Mouse (Mus musculus): Measurements from ENCODE around the gene 6430571L13Rik. TPM values are rescaled to one million over a fixed set of nuclear protein-coding genes. Genes with fewer than 3 reads are reported as not detected.

The 6430571L13Rik gene
- polyA plus RNA-seq (2015; fragmentation: Nextera tagmentation; extraction: Ambion mirVana), result 10.2 and 11.2 TPM in 2 replicates

GRCm38 (mm10) chr9:107340267-107340859 lies at the start of gene 6430571L13Rik:
Gene 6430571L13Rik (plus strand): TSS chr9:107340602.
- peak; percentile 92 for ATAC-seq

GRCm38 (mm10) chr9:107290897-107291296 lies 49.5 kb upstream of the 6430571L13Rik start:
- WGBS, result 28% methylated on average over 10 of the region's 10 CpGs
- Histone ChIP-seq H3K36me3 (ENCODE audit: control insufficient read depth, insufficient read depth, low read length) (no peaks in the 10 kb centered on the region), H3K27me3 (ENCODE audit: control insufficient read depth, insufficient read depth, low read depth, low read length) (peaks cover 14% of the 10 kb centered on the region), H3K9ac (ENCODE audit: low read depth, low read length) (no peak overlapping the region), H3K4me1 (ENCODE audit: control insufficient read depth, insufficient read depth, low read length) (peaks cover 8% of the 10 kb centered on the region), H3K27ac (ENCODE audit: low read length) (no peak overlapping the region), H3K4me2 (ENCODE audit: low read length) (no peak overlapping the region), H3K9me3 (replicated peaks; ENCODE audit: control insufficient read depth, low read length, poor library complexity, severe bottlenecking) (no peaks in the 10 kb centered on the region), H3K4me3 (ENCODE audit: low read depth, low read length) (no peak overlapping the region)
- ATAC-seq, result peak; percentile 27; the same call in 1 of the 2 replicates

More at GRCm38 (mm10) chr9:107340267-107340859, at the start of gene 6430571L13Rik:
- Histone ChIP-seq H3K4me2 (ENCODE audit: low read length) (peak within 1 kb of the TSS; percentile 67), H3K4me3 (ENCODE audit: low read depth, low read length) (peak within 1 kb of the TSS; percentile 76), H3K4me1 (ENCODE audit: control insufficient read depth, insufficient read depth, low read length) (peaks cover 21% of the 10 kb centered on the region), H3K9ac (ENCODE audit: low read depth, low read length) (peak within 1 kb of the TSS; percentile 87), H3K36me3 (ENCODE audit: control insufficient read depth, insufficient read depth, low read length) (no peaks in the 10 kb centered on the region), H3K9me3 (replicated peaks; ENCODE audit: control insufficient read depth, low read length, poor library complexity, severe bottlenecking) (no peaks in the 10 kb centered on the region), H3K27ac (ENCODE audit: low read length) (peak within 1 kb of the TSS; percentile 84), H3K27me3 (ENCODE audit: control insufficient read depth, insufficient read depth, low read depth, low read length) (no peaks in the 10 kb centered on the region)
- WGBS, result under 1% methylated on average over 34 of the region's 34 CpGs

GRCm38 (mm10) chr9:107294249-107294648 lies 46.2 kb upstream of the 6430571L13Rik start:
- H3K4me3 ChIP-seq (ENCODE audit: low read depth, low read length), result no peak overlapping the region
- no peaks in the 10 kb centered on the region for H3K9me3 ChIP-seq (replicated peaks; ENCODE audit: control insufficient read depth, low read length, poor library complexity, severe bottlenecking)
- no peak overlapping the region for H3K27ac ChIP-seq (ENCODE audit: low read length)
- WGBS, result 8% methylated on average over 6 of the region's 6 CpGs
- H3K4me1 ChIP-seq (ENCODE audit: control insufficient read depth, insufficient read depth, low read length), result peaks cover 12% of the 10 kb centered on the region
- no peak overlapping the region for H3K9ac ChIP-seq (ENCODE audit: low read depth, low read length)
- H3K36me3 ChIP-seq (ENCODE audit: control insufficient read depth, insufficient read depth, low read length), result no peaks in the 10 kb centered on the region
- H3K4me2 ChIP-seq (ENCODE audit: low read length), result no peak overlapping the region
- H3K27me3 ChIP-seq (ENCODE audit: control insufficient read depth, insufficient read depth, low read depth, low read length), result peaks cover 6% of the 10 kb centered on the region; the same call in 1 of the 2 replicates
- no peak for ATAC-seq

GRCm38 (mm10) chr9:107295616-107296015 lies 44.8 kb upstream of the 6430571L13Rik start:
- Histone ChIP-seq H3K9me3 (replicated peaks; ENCODE audit: control insufficient read depth, low read length, poor library complexity, severe bottlenecking) (no peaks in the 10 kb centered on the region), H3K27me3 (ENCODE audit: control insufficient read depth, insufficient read depth, low read depth, low read length) (peaks cover 6% of the 10 kb centered on the region; the same call in 1 of the 2 replicates), H3K27ac (ENCODE audit: low read length) (no peak overlapping the region), H3K9ac (ENCODE audit: low read depth, low read length) (no peak overlapping the region), H3K36me3 (ENCODE audit: control insufficient read depth, insufficient read depth, low read length) (no peaks in the 10 kb centered on the region), H3K4me2 (ENCODE audit: low read length) (peak overlapping the region; percentile 81), H3K4me3 (ENCODE audit: low read depth, low read length) (no peak overlapping the region), H3K4me1 (ENCODE audit: control insufficient read depth, insufficient read depth, low read length) (peaks cover 7% of the 10 kb centered on the region; the same call in 1 of the 2 replicates)
- 79% methylated on average over 4 of the region's 4 CpGs for WGBS
- no peak for ATAC-seq

GRCm38 (mm10) chr9:107296016-107296040 lies 44.6 kb upstream of the 6430571L13Rik start, which contains the start of gene Cish:
Gene Cish (plus strand): TSS chr9:107296026.
- H3K27me3 ChIP-seq (ENCODE audit: control insufficient read depth, insufficient read depth, low read depth, low read length), result peaks cover 6% of the 10 kb centered on the region; the same call in 1 of the 2 replicates
- no peak for ATAC-seq
- no peaks in the 10 kb centered on the region for H3K36me3 ChIP-seq (ENCODE audit: control insufficient read depth, insufficient read depth, low read length)
- peak within 1 kb of the TSS; percentile 12; the same call in 1 of the 2 replicates for H3K27ac ChIP-seq (ENCODE audit: low read length)
- peak within 1 kb of the TSS; percentile 81 for H3K4me2 ChIP-seq (ENCODE audit: low read length)
- peak within 1 kb of the TSS; percentile 72 for H3K9ac ChIP-seq (ENCODE audit: low read depth, low read length)
- H3K4me3 ChIP-seq (ENCODE audit: low read depth, low read length), result peak within 1 kb of the TSS; percentile 73
- no peaks in the 10 kb centered on the region for H3K9me3 ChIP-seq (replicated peaks; ENCODE audit: control insufficient read depth, low read length, poor library complexity, severe bottlenecking)
- peaks cover 7% of the 10 kb centered on the region; the same call in 1 of the 2 replicates for H3K4me1 ChIP-seq (ENCODE audit: control insufficient read depth, insufficient read depth, low read length)

- WGBS, result 12% methylated on average over 12 of the region's 14 CpGs
- Histone ChIP-seq H3K4me3 (ENCODE audit: low read depth, low read length) (peak overlapping the region; percentile 73), H3K9me3 (replicated peaks; ENCODE audit: control insufficient read depth, low read length, poor library complexity, severe bottlenecking) (no peaks in the 10 kb centered on the region), H3K9ac (ENCODE audit: low read depth, low read length) (peak overlapping the region; percentile 52), H3K27me3 (ENCODE audit: control insufficient read depth, insufficient read depth, low read depth, low read length) (peaks cover 6% of the 10 kb centered on the region; the same call in 1 of the 2 replicates), H3K36me3 (ENCODE audit: control insufficient read depth, insufficient read depth, low read length) (0 out of 2 replicates have a peak, but pooled peaks cover under 1% of the 10 kb centered on the region), H3K4me2 (ENCODE audit: low read length) (peak overlapping the region; percentile 81), H3K4me1 (ENCODE audit: control insufficient read depth, insufficient read depth, low read length) (peaks cover 7% of the 10 kb centered on the region; the same call in 1 of the 2 replicates), H3K27ac (ENCODE audit: low read length) (no peak overlapping the region)
- ATAC-seq, result 0 out of 2 replicates have a peak, but pooled peaks have one; percentile 33
Observed at GRCm38 (mm10) chr9:107296041-107296440, 44.4 kb upstream of the 6430571L13Rik start.

- peaks cover 7% of the 10 kb centered on the region; the same call in 1 of the 2 replicates for H3K4me1 ChIP-seq (ENCODE audit: control insufficient read depth, insufficient read depth, low read length)
- peak overlapping the region; percentile 72 for H3K9ac ChIP-seq (ENCODE audit: low read depth, low read length)
- 0 out of 2 replicates have a peak, but pooled peaks cover 2% of the 10 kb centered on the region for H3K36me3 ChIP-seq (ENCODE audit: control insufficient read depth, insufficient read depth, low read length)
- H3K27me3 ChIP-seq (ENCODE audit: control insufficient read depth, insufficient read depth, low read depth, low read length), result peaks cover 6% of the 10 kb centered on the region; the same call in 1 of the 2 replicates
- peak overlapping the region; percentile 81 for H3K4me2 ChIP-seq (ENCODE audit: low read length)
- H3K4me3 ChIP-seq (ENCODE audit: low read depth, low read length), result peak overlapping the region; percentile 73
- ATAC-seq, result peak; percentile 97
- H3K9me3 ChIP-seq (replicated peaks; ENCODE audit: control insufficient read depth, low read length, poor library complexity, severe bottlenecking), result no peaks in the 10 kb centered on the region
- under 1% methylated on average over 31 of the region's 31 CpGs for WGBS
- H3K27ac ChIP-seq (ENCODE audit: low read length), result peak overlapping the region; percentile 12; the same call in 1 of the 2 replicates
Observed at GRCm38 (mm10) chr9:107296501-107296965, 43.9 kb upstream of the 6430571L13Rik start.

- peak; percentile 27; the same call in 1 of the 2 replicates for ATAC-seq
- 0 out of 2 replicates have a peak, but pooled peaks cover 2% of the 10 kb centered on the region for H3K36me3 ChIP-seq (ENCODE audit: control insufficient read depth, insufficient read depth, low read length)
- H3K4me1 ChIP-seq (ENCODE audit: control insufficient read depth, insufficient read depth, low read length), result peaks cover 7% of the 10 kb centered on the region; the same call in 1 of the 2 replicates
- peaks cover 6% of the 10 kb centered on the region; the same call in 1 of the 2 replicates for H3K27me3 ChIP-seq (ENCODE audit: control insufficient read depth, insufficient read depth, low read depth, low read length)
- H3K9ac ChIP-seq (ENCODE audit: low read depth, low read length), result peak overlapping the region; percentile 72
- no peak overlapping the region for H3K27ac ChIP-seq (ENCODE audit: low read length)
- no peaks in the 10 kb centered on the region for H3K9me3 ChIP-seq (replicated peaks; ENCODE audit: control insufficient read depth, low read length, poor library complexity, severe bottlenecking)
- H3K4me2 ChIP-seq (ENCODE audit: low read length), result peak overlapping the region; percentile 81
- 10% methylated on average over 16 of the region's 16 CpGs for WGBS
- H3K4me3 ChIP-seq (ENCODE audit: low read depth, low read length), result peak overlapping the region; percentile 73
Observed at GRCm38 (mm10) chr9:107297059-107297458, 43.3 kb upstream of the 6430571L13Rik start.

- H3K9me3 ChIP-seq (replicated peaks; ENCODE audit: control insufficient read depth, low read length, poor library complexity, severe bottlenecking), result no peaks in the 10 kb centered on the region
- H3K4me2 ChIP-seq (ENCODE audit: low read length), result peak overlapping the region; percentile 81
- no peak overlapping the region for H3K27ac ChIP-seq (ENCODE audit: low read length)
- H3K9ac ChIP-seq (ENCODE audit: low read depth, low read length), result no peak overlapping the region; the same call in 1 of the 2 replicates
- WGBS, result 86% methylated on average over 4 of the region's 4 CpGs
- 0 out of 2 replicates have a peak, but pooled peaks cover 4% of the 10 kb centered on the region for H3K27me3 ChIP-seq (ENCODE audit: control insufficient read depth, insufficient read depth, low read depth, low read length)
- ATAC-seq, result no peak
- H3K4me3 ChIP-seq (ENCODE audit: low read depth, low read length), result no peak overlapping the region; the same call in 1 of the 2 replicates
- H3K4me1 ChIP-seq (ENCODE audit: control insufficient read depth, insufficient read depth, low read length), result peaks cover 7% of the 10 kb centered on the region; the same call in 1 of the 2 replicates
- H3K36me3 ChIP-seq (ENCODE audit: control insufficient read depth, insufficient read depth, low read length), result 0 out of 2 replicates have a peak, but pooled peaks cover 2% of the 10 kb centered on the region
Observed at GRCm38 (mm10) chr9:107297658-107298057, 42.7 kb upstream of the 6430571L13Rik start.
